Mouse (Mus musculus) CH12.LX (cell line): ENCODE data around the gene Wdfy3.

Source experiments
- CHD2 ChIP-seq: IDR thresholded peaks from 2 replicates; pipeline ENCODE4 v1.6.1; 2011; ENCODE audit warnings: low read length, improper control_type of control experiment
- CTCF ChIP-seq, 2 experiments: IDR thresholded peaks in 1 of 2; conservative IDR thresholded peaks in 1 of 2; 2 replicates each; pipeline ENCODE4 v1.5.1; 2011 to 2012; ENCODE audit warnings: low read depth in 2 of 2, low read length in 2 of 2, improper control_type of control experiment in 1 of 2, inconsistent platforms in 1 of 2, mild to moderate bottlenecking in 1 of 2, moderate library complexity in 1 of 2
- E2F4 ChIP-seq: IDR thresholded peaks from 2 replicates; pipeline ENCODE4 v1.6.1; 2011; ENCODE audit warnings: low read depth, low read length, improper control_type of control experiment; ENCODE audit not compliant: insufficient replicate concordance
- EP300 ChIP-seq: IDR thresholded peaks from 2 replicates; pipeline ENCODE4 v1.6.1; 2011; ENCODE audit warnings: low read length, improper control_type of control experiment
- HCFC1 ChIP-seq: IDR thresholded peaks from 2 replicates; pipeline ENCODE4 v1.6.1; 2012; ENCODE audit warnings: low read depth, mild to moderate bottlenecking, inconsistent platforms, low read length, improper control_type of control experiment
- KAT2A ChIP-seq: IDR thresholded peaks from 2 replicates; pipeline ENCODE4 v1.6.1; 2012; ENCODE audit warnings: low read length, improper control_type of control experiment, inconsistent platforms; ENCODE audit not compliant: insufficient replicate concordance
- MAFK ChIP-seq: IDR thresholded peaks from 2 replicates; pipeline ENCODE4 v1.6.1; 2011; ENCODE audit warnings: low read length, improper control_type of control experiment; ENCODE audit not compliant: insufficient replicate concordance
- NRF1 ChIP-seq: IDR thresholded peaks from 2 replicates; pipeline ENCODE4 v1.6.1; 2014; ENCODE audit warnings: low read depth, mild to moderate bottlenecking, inconsistent platforms, low read length, improper control_type of control experiment, moderate library complexity
- POLR2A ChIP-seq: IDR thresholded peaks from 2 replicates; pipeline ENCODE4 v1.6.1; 2011; ENCODE audit warnings: low read depth, mild to moderate bottlenecking, improper control_type of control experiment, low read length
- RCOR1 ChIP-seq: conservative IDR thresholded peaks from 2 replicates; pipeline ENCODE4 v1.6.1; 2012; ENCODE audit warnings: low read depth, mild to moderate bottlenecking, inconsistent platforms, low read length, improper control_type of control experiment
- SIN3A ChIP-seq: IDR thresholded peaks from 2 replicates; pipeline ENCODE4 v1.6.1; 2012; ENCODE audit warnings: low read length, improper control_type of control experiment, inconsistent platforms
- USF2 ChIP-seq: conservative IDR thresholded peaks from 2 replicates; pipeline ENCODE4 v1.6.1; 2011; ENCODE audit warnings: low read depth, low read length, improper control_type of control experiment
- ZKSCAN1 ChIP-seq: IDR thresholded peaks from 2 replicates; pipeline ENCODE4 v1.6.1; 2012; ENCODE audit warnings: low read depth, inconsistent platforms, low read length, improper control_type of control experiment, borderline replicate concordance
- ZNF384 ChIP-seq: IDR thresholded peaks from 2 replicates; pipeline ENCODE4 v1.6.1; 2012; ENCODE audit warnings: low read depth, low read length, improper control_type of control experiment, inconsistent platforms

- no peak for TF ChIP-seq HCFC1
- TF ChIP-seq RCOR1, result no peak
- no peak for TF ChIP-seq SIN3A
- TF ChIP-seq USF2, result no peak
- no peak for TF ChIP-seq ZKSCAN1
- no peak for TF ChIP-seq CTCF (conservative IDR thresholded peaks at IDR 0.05 in 1 of 2, IDR thresholded peaks at IDR 0.05 in 1 of 2; ENCODE audit: low read depth in 2 of 2, low read length in 2 of 2)
- no peak for TF ChIP-seq MAFK
- no peak for TF ChIP-seq POLR2A
- TF ChIP-seq EP300, result no peak
- TF ChIP-seq E2F4, result no peak
- no peak for TF ChIP-seq ZNF384
- TF ChIP-seq CHD2, result no peak
- no peak for TF ChIP-seq KAT2A
- TF ChIP-seq NRF1, result no peak
Measured at GRCm38 (mm10) chr5:101802358-101803022, 267.2 kb downstream of the Wdfy3 start.
